Mouse (Mus musculus) retina, postnatal 1 day (tissue): ENCODE measurements around the gene 1700023F06Rik.

ENCODE experiments used
- DNase-seq: peaks from one replicate; pipeline ENCODE4 v3.0.0-alpha.2; 2012

1700023F06Rik gene

DNA sequence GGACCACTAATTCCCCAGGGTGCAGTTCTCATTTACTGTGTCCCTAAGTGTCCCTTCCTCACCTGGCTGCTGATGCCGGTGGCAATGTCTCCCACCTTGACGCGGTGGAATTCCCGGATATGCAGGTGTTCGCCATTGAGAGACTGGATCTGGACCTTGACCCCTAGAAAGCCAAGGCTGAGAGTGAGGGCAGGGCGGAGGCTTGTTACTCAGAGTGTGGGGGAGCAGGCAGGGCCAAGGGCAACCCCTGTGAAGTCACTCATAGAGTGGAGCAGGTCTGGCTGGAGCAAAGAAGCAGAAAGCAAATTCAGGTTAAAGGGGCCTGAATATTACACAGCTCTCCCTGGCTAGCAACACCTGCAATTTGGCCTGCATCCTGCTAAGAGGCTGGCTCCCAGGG is 13.1 kb upstream of the 1700023F06Rik start:
- DNase-seq = no peak

DNA sequence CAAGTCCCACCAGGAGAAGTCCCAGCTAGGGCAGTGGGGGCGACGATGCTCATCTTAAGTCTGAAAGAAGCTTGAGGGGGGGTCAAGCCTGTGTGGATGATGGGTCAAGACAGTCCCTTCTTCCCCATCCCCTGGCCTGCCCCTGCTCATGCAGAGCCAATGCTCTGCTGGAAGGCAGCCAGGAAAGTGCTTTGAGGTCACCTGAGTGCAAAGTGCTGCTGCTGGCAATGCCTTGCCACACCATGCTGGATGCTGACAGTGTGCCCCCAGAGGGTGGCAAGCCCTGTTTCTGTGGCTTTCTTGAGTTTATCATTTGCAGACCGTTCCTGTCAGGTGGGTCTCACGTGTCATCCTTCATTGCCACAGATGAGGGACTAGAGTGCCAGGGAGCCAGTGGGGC is 11.6 kb upstream of the 1700023F06Rik start:
- DNase-seq = no peak

DNA sequence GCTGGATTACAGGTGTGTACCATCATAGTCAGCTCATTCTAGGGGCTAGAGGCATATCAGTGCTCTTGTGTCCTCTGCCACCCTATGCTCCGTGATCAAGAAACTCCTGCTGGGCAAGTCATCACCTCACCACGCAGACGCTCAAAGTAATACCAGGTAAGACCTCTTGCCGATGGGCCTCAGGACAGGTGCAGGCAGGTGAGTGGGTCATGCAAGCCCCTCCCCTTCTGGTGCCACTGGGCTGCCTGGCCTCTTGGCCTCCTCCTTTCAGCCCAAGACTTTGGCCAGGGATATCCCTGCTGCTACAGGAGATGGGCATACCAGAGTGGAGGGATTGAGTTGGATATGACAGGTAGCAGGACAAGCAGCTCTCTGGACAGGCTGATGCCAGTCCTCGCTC is 10.9 kb upstream of the 1700023F06Rik start:
- no peak for DNase-seq

DNA sequence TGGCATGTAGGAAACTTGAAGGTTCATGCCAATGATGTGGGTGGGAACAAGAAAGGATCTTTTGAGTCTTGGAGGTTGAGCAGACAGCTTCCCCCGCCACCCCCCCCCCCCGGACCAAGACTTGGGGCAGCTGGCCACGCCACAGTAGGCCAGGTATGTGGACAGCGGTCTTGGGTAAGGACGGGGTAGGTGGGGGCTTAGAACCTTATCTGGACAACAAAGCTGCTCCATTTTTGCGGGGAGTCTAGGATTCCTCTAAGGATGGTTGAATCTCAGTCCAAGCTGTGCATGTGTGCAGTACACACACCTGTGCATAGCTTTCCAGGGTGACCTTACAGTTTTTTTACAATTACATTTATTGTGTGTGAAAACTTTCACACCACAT is 10.2 kb upstream of the 1700023F06Rik start:
- no peak for DNase-seq

DNA sequence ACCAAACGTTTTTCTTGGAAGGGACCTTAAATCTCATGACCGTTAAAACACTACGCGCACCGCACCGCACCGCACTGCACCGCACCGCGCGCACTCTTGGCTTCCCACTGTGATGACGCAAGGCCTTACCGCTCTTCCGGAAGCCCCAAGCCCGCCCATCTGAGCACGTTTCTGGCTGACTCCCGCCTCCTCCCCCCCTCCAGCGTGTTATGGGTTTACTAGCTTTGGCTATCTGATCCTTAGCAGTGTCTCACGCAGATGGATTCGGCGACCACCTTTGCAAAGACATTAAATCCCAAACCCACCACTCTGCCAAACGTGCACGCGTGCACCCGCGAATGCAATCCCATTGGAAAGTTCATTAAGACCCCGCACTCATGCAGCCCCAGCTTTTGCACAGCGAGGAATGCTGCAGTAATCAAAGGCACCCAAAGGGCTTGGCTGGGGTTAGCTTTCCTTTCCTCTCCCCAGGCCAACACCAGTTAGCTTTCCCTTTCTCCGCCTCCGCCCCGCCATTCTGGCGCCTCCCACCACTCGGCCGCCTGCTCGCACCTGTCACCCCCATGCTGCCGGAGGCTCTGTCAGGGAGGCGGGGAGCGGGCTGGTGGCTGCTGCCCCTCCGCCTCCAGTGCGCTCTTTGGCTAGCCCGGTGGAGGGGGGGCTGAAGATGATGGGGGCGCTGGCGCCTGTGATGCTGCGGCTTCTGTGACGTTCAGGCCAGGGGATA is 9.6 kb upstream of the 1700023F06Rik start, which contains the start of gene Spata32:
Gene Spata32 (minus strand): TSS at position 643 of the 727 bp plus-strand sequence.
- peak; percentile 76 for DNase-seq

DNA sequence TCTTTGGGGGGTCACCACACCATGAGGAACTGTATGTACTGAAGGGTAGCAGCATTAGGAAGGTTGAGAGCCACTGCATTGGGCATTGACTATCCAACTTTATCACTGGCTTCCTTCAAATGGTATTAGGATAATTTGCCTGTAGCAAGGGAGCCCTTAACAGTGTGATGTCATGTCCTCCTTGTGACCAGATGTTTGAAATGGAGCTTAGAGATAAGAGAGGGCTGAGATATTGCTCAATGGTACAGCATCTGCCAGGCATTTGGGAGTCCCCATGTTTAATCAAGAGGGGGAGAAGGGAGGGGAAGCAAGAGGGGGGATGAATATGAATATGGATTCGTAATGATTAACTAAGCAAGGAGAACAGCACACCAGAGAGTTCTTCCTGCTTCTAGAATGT is 7.0 kb upstream of the 1700023F06Rik start:
- no peak for DNase-seq

DNA sequence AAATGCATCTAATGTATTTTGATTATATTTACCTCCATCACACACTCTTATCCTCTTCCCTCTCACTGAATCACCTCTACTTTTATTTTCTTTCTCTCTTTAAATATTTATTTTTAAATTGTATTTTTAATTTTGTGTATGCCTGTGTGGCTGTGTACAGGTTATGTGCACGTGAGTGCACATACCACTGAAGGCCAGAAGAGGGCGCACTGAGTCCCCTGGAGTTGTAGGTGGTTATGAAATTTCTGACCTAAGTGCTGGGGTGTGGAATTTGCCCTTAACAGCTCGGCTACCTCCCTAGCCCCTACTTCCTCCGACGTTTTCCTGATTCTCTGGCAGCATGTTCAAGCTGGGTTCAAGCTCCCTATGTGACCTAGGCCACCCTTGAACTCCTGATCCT is 5.4 kb upstream of the 1700023F06Rik start:
- no peak for DNase-seq

DNA sequence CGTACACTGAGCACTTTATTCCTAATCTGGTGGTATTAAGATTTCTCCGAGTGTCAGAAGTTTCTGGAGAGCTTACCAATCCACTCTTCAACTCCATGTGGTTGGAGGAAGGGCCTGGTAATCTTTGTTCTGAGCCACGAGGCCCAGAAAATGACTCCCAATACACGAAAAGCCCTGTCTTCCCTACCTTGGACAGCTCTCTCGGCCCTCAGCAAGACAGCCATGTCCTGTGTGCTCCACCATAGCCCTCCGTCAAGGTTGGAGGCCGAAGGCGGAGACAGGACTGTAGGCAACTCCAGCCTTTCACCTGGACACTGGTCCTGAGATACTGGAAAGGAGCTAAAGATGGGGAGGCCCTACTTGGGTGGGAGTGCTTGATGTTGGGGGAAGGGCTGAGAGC is 1.9 kb upstream of the 1700023F06Rik start:
- no peak for DNase-seq

DNA sequence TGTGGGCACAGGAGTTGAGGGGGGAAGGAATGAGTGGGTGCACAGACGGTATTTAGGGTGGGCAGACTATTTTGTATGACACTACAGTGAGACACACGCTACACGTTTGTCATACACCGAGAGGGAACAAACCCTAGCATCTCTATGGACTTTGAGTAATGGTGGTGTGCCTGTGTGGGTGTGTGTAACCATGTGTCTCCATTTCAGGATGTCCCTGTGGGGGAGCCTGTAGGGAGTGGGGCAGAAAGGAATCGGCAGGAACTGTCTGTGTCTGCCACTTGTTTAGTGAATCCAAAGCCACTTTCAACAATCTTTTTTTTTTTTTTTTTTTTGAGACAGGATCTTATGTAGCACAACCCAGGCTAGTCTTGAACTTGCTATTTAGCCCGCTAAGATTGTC is 2.2 kb downstream of the 1700023F06Rik start:
- no peak for DNase-seq

DNA sequence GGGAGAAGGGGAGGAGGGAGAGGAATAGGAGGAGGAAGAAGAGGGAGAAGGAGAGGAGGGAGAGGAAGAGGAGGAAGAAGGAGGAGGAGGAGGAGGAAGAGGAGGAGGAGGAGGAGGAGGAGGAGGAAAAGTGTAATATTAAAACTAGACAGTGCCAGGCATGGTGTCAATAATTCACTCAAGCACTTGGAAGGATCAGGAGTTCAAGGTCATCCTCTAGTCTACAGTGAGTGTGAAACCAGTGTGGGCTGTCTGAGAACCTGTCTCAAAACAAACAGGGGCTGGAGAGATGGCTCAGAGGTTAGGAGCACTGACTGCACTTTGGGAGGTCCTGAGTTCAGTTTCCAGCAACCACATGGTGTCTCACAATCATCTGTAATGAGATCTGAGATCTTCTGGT is 6.0 kb downstream of the 1700023F06Rik start:
- no peak for DNase-seq

DNA sequence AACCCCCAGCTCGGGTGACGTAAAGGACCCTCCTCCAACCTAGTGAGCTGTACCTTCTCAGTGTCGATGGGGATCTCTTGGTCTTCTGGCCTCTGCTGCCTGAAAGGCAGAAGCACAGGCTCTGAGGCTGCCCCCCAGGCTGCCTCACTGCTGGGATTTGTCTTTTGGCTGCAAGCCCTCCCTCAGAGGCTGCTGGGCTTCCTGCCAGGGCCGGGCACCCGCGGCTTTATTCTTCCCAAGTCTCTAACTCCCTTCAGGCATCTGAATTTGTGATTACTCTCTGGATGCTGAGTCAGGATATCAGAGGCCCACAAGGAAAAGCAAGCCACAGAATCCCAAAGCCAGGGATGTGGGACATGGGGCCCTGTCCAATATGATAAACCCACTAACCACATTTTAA is 6.7 kb downstream of the 1700023F06Rik start:
- DNase-seq = peak; percentile 76

DNA sequence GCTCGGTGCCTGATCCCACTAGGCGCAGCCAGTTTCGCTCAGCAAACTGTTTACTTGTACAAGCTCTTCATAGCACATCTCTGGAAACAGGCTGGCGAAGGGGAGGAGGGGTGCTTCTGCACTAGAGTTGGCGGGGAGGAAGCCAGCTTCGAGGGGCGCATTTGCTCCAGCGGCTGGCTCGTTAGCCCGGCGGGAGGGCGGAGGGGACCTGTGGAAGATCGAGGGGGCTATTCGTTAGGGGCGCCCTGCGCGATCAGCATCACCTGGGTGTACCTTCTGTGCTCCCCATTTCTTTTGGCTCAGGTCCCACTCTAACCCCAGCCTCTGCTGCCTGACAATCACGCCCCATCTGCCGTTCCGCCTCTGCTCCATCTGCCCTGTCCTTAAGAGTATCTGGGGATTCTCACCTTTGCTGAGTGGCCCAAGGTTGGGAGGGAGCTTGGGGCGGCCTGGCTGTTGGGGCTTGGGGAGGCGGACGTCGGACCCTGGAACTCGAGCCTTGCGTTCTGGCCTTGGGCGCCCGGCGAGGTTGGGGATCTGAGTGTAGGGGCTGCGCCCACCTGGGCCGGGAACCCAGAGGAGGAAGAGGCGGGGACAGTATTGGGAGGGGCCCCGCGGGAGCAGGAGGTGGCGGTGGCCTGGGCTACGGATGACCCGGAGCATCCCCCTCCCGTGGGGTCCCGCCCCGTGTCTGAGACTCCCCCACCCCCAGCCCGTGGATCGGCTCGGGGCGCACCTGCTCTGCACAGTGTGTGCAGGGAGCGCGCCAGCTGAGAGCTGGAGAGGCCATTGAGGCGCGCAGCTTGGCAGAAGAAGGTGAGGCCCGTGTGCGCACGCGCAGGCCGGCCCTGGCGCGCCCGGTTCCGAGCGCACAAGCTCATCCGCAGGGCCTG is 9.2 kb downstream of the 1700023F06Rik start:
- DNase-seq = peak; percentile 62

DNA sequence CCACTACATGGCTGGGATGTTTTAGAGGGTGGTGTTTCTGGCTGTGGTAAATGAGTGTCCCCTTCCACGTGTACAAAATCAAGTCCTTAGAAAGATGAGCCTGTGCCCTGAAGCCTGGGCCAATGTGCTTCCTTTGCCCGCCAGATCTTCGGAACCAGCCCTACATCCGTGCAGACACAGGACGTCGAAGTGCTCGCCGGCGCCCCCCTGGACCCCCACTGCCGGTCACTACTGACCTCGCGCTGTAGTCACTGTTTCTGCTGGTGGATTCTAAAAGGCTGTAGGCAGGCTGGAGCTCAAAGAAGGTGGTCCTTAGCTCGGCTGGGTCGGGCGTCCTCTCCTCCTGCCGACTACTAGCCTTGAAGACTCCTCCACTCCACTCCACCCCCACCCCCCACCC is 10.0 kb downstream of the 1700023F06Rik start:
- no peak for DNase-seq

DNA sequence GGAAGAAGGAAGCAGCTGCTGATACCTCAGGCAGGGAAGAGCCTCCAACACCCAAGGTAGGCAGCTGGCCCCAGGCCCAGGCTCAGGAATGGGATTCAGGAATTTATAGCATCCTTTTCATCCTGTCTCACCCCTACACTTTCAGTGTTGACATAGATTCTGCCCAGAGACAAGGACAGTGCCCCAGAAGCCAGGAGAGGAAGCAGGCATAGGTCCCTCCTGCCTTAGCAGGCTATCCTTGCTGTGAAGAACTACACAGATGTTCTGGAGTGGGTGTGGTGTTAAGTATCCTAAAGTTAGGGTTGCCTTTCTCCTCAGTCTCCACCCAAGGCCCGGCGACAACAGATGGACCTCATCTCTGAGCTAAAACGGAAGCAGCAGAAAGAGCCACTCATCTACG is 11.0 kb downstream of the 1700023F06Rik start:
- DNase-seq = no peak

DNA sequence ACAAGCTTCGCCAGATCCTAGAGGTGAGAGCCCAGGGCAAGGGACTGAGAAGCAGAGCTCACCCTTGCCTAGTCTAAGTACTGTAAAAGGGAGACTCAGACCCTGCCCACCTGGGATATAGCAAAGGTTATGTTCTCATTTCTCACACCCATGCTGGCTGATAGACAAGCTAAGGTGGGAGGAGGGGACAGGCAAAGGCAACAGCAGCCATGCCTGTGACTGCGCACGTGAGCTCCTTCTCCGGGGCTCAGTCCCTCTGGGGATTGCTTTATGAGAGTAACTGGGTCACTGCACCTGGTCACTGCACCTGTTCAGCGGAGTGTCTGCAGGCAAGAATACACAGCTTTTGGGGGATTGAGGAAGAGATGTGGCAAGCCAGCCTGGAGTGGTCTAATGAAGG is 12.7 kb downstream of the 1700023F06Rik start:
- DNase-seq = no peak

DNA sequence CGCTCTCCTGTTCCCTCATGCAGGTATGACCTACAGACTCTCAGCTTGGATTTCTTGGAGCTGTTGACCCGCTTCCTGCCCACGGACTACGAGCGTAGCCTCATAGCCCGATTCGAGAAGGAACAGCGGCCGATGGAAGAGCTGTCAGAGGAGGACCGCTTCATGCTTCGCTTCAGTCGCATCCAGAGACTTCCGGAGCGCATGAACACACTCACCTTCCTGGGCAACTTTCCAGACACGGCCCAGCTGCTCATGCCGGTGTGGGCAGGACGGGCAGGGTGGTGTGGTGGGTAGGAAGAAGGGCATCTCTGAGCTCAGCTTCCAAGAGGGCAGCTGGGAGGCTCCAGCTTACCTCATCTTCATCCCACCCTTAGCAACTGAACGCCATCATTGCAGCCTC is 13.1 kb downstream of the 1700023F06Rik start:
- no peak for DNase-seq

DNA sequence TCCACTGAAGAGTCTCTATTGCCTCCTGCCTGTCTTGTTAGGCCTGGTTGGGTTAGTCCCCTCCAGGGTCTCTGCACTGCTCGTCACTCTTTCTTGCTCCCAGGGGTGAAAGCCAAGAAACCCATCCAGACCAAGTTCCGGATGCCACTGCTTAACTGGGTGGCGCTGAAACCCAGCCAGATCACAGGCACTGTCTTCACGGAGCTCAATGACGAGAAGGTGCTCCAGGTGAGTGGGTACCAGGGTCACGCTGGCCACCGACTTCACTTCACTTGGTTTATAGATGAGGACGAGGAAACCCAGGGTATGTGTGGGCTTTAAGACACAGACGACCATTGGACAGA is 14.6 kb downstream of the 1700023F06Rik start:
- no peak for DNase-seq

DNA sequence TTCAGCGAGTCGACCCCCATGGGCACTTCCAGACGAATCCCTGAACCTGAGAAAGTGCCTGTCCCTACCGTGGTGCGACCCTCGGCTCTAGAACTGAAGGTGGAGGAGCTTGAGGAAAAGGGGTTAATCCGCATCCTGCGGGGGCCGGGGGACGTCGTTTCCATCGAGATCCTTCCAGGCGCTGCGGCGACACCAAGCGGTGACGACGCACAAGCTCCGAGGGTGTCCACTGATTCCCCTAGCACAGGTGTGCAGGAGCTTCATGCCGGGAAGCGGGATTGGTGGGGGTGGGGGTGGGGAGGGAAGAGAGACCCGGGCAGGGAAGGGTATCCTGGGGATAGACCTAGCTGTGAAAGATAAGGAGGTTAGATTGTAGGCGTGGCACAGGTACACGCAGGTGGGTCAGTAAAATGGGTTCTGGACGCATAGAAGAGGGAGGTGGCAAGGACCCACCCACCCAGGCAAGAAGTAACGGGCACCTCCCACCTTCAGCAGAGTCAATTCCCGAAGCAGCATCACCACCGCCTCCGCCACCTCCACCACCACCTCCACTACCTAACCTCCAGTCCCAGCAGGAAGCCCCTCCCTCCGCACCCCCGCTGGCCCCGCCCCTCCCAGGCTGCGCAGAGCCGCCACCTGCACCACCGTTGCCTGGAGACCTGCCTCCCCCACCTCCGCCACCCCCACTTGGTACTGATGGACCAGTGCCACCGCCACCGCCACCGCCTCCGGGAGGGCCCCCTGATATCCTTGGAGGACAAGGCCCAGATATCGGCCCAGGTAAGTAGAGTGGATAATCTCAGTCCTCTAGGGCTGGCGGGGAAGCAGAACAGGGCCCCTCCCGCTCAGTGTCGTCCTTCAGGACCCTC is 15.2 kb downstream of the 1700023F06Rik start:
- DNase-seq = peak; percentile 67

DNA sequence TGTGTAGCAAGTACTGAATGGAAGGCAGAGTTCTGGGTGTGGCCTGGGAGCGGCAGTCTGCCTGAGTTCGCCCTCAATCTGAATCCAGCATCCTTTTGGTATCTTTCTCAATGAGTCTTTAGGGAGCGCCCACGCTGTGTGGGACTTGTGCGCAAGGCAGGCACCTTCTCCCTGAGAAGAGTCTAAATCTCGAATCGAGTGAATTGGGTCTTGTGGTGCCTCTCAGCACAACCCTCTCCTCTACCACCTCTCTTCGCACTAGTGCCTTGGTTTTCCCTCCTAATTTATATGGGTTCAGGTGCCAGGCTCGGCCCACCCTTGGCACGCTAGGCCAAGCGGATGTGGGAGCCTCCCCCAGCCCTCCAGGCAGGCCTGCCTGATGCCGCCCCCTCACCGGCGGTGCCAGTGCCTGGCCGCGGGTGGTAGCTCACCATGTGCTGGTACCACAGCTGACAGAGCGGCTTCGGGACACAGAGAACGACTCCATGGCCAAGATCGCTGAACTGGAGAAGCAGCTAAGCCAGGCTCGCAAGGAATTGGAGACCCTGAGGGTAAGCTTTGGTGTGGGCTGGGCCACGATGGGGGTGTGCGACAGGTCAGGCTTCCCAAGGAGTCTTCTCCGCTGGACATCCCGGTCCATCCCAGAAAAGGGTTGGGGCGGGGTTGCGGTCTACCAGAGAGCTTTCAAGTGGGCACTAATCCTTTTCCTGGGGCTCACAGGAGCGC is 16.0 kb downstream of the 1700023F06Rik start:
- no peak for DNase-seq

DNA sequence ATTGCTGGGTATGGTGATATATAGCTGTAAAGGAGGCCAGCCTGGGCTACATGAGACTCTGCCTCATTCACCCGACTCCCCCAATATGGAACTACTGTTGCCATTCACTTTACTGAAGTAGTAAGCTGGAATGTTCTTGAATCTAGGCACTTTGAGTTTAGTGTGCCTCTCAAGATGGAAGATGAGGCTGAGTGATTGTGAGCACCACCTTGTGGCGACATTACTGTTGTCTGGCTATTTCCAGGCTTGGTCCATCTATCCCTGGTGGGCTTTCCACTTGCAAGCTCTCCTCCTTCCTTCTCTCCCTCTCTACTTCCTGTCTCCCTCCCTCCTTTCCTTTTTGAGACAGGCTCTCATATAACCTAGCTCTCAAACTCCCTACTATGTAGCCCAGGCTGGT is 23.5 kb downstream of the 1700023F06Rik start:
- peak; percentile 73 for DNase-seq

DNA sequence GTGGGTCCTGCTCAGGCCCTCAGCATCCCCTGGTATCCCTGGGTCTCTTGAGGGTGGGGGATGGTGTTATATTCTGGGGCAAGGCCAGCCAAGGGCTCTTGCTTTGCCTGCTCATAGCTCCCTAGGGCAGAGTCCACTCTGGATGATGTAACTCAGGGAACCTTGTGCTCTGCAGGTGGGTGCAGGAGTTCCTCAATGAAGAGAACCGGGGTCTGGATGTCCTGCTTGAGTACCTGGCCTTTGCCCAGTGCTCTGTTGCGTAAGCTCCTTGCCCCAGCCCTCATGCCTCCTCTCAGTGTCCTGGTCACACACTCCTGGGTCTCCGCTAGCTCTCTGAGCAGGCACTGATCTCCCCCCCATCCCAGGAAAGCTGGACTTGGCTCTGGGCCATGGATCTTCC is 26.4 kb downstream of the 1700023F06Rik start:
- DNase-seq = no peak

DNA sequence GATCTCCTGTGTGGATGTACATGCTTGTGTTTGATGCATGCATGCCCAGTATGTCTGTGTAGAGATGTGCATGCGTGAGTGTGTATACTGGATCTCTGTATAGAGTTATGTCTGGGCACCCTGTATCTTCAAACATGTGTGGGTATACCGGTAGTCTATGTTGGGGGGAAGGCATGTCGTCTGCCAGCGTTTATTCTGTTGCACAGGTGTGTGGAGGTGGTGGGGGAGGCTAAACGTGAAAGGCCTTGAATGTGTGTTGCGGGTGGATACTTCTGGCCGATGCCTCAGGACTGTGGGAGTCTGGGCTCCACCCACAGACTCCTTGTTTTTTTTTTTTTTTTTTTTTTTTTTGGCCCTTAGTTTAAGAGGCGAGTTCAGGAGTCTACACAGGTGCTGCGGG is 27.0 kb downstream of the 1700023F06Rik start:
- DNase-seq = no peak

DNA sequence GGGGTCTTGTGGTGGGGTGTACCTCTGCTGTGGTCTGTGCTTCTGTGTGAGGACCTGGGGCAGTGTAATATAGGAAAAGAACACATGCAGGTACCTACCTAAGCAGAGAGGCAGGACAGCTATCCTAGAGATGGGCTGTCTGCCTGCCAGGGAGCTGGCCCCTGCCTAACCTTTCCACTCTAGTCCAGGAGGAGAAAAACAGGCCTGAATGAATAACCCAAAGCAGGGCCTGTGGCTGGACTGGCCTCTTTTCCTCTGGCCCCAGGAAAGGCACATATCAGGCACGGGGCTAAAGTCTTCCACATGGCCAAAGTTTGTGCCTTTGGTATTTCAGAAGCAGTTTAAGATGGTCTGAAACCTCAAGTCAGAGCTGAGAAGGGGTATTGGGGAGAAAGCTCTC is 27.9 kb downstream of the 1700023F06Rik start:
- no peak for DNase-seq
